Mouse (Mus musculus): Measurements from ENCODE around the gene Ilkap. TPM values are rescaled to one million over a fixed set of nuclear protein-coding genes. Genes with fewer than 3 reads are reported as not detected.

Gene Ilkap
- total and polyA plus RNA-seq, 2 experiments: 32.0 to 50.3 TPM

- Histone ChIP-seq H3K4me3 (ENCODE audit: insufficient read depth, low read depth, low read length) (no peak overlapping the region), H3K9ac (ENCODE audit: low read depth, low read length) (no peak overlapping the region), H3K4me1 (ENCODE audit: control insufficient read depth, insufficient read depth, low read length) (no peaks in the 10 kb centered on the region), H3K79me2 (ENCODE audit: control insufficient read depth, insufficient read depth, low read length) (no peaks in the 10 kb centered on the region), H3K36me3 (ENCODE audit: control insufficient read depth, insufficient read depth, low read length) (no peaks in the 10 kb centered on the region), H3K27ac (replicated peaks; ENCODE audit: insufficient read depth, low read depth, low read length) (no peak overlapping the region), H3K27me3 (ENCODE audit: control insufficient read depth, insufficient read depth, low read length) (no peaks in the 10 kb centered on the region)
- WGBS: 65% methylated on average over 23 of the region's 23 CpGs
- TF ChIP-seq CTCF (IDR thresholded peaks at IDR 0.05; ENCODE audit: low read depth, low read length) (no peak), POLR2A (IDR thresholded peaks at IDR 0.05; ENCODE audit: extremely low read depth, insufficient read depth, low read length) (no peak)
- DNase-seq (ENCODE audit: extremely low read depth, low read depth, low spot score): no peak
These were observed 7.0 kb upstream of the Ilkap start for GRCm38 (mm10) chr1:91405406-91406169.

- Histone ChIP-seq H3K27me3 (ENCODE audit: control insufficient read depth, insufficient read depth, low read length) (no peaks in the 10 kb centered on the region), H3K9ac (ENCODE audit: low read depth, low read length) (no peak overlapping the region), H3K27ac (replicated peaks; ENCODE audit: insufficient read depth, low read depth, low read length) (no peak overlapping the region), H3K4me3 (ENCODE audit: insufficient read depth, low read depth, low read length) (no peak overlapping the region), H3K36me3 (ENCODE audit: control insufficient read depth, insufficient read depth, low read length) (no peaks in the 10 kb centered on the region), H3K79me2 (ENCODE audit: control insufficient read depth, insufficient read depth, low read length) (no peaks in the 10 kb centered on the region), H3K4me1 (ENCODE audit: control insufficient read depth, insufficient read depth, low read length) (no peaks in the 10 kb centered on the region)
- 17% methylated on average over 1 of the region's 1 CpGs for WGBS
- TF ChIP-seq CTCF (IDR thresholded peaks at IDR 0.05; ENCODE audit: low read depth, low read length) (no peak), POLR2A (IDR thresholded peaks at IDR 0.05; ENCODE audit: extremely low read depth, insufficient read depth, low read length) (no peak)
- DNase-seq (ENCODE audit: extremely low read depth, low read depth, low spot score): no peak
These were observed 6.4 kb upstream of the Ilkap start for GRCm38 (mm10) chr1:91404976-91405375.

- Histone ChIP-seq H3K79me2 (ENCODE audit: control insufficient read depth, insufficient read depth, low read length) (peaks cover 27% of the 10 kb centered on the region; the same call in 1 of the 2 replicates), H3K36me3 (ENCODE audit: control insufficient read depth, insufficient read depth, low read length) (peaks cover 9% of the 10 kb centered on the region), H3K4me1 (ENCODE audit: control insufficient read depth, insufficient read depth, low read length) (peaks cover 10% of the 10 kb centered on the region), H3K27ac (replicated peaks; ENCODE audit: insufficient read depth, low read depth, low read length) (peak overlapping the region; percentile 68), H3K4me3 (ENCODE audit: insufficient read depth, low read depth, low read length) (peak overlapping the region; percentile 92), H3K9ac (ENCODE audit: low read depth, low read length) (peak overlapping the region; percentile 92), H3K27me3 (ENCODE audit: control insufficient read depth, insufficient read depth, low read length) (no peaks in the 10 kb centered on the region)
- peak; percentile 30 for DNase-seq (ENCODE audit: extremely low read depth, low read depth, low spot score)
- no peak for TF ChIP-seq CTCF (IDR thresholded peaks at IDR 0.05; ENCODE audit: low read depth, low read length)
- TF ChIP-seq POLR2A (IDR thresholded peaks at IDR 0.05; ENCODE audit: extremely low read depth, insufficient read depth, low read length): no peak
- WGBS: under 1% methylated on average over 12 of the region's 12 CpGs
These were observed 722 bp downstream of the Ilkap start for GRCm38 (mm10) chr1:91397927-91398259.

DNA sequence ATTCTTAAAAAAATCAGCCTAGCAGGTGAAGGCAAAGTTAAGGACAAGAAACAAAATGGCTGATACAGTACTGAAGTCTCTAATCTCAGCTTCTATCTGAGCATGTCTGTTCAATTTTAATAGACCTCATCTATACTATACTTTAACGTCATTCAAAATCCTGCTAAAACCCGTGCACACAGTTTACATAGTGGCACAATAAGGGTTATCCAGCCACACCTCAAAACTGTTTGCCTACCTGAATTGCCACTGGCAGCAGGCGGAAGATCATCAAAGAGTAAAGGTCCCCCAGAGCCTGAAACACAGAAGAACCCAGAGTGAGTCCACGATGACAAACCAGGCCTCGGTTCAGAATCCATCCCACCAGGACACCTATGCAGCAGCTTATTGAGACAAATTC is 8.2 kb downstream of the Ilkap start:
- WGBS: 84% methylated on average over 5 of the region's 5 CpGs
- Histone ChIP-seq H3K27ac (replicated peaks; ENCODE audit: insufficient read depth, low read depth, low read length) (no peak overlapping the region), H3K36me3 (ENCODE audit: control insufficient read depth, insufficient read depth, low read length) (peaks cover 60% of the 10 kb centered on the region), H3K4me1 (ENCODE audit: control insufficient read depth, insufficient read depth, low read length) (no peaks in the 10 kb centered on the region), H3K9ac (ENCODE audit: low read depth, low read length) (no peak overlapping the region), H3K79me2 (ENCODE audit: control insufficient read depth, insufficient read depth, low read length) (peaks cover 11% of the 10 kb centered on the region; the same call in 1 of the 2 replicates), H3K4me3 (ENCODE audit: insufficient read depth, low read depth, low read length) (no peak overlapping the region), H3K27me3 (ENCODE audit: control insufficient read depth, insufficient read depth, low read length) (no peaks in the 10 kb centered on the region)
- TF ChIP-seq CTCF (IDR thresholded peaks at IDR 0.05; ENCODE audit: low read depth, low read length) (no peak), POLR2A (IDR thresholded peaks at IDR 0.05; ENCODE audit: extremely low read depth, insufficient read depth, low read length) (no peak)
- DNase-seq (ENCODE audit: extremely low read depth, low read depth, low spot score): no peak

DNA sequence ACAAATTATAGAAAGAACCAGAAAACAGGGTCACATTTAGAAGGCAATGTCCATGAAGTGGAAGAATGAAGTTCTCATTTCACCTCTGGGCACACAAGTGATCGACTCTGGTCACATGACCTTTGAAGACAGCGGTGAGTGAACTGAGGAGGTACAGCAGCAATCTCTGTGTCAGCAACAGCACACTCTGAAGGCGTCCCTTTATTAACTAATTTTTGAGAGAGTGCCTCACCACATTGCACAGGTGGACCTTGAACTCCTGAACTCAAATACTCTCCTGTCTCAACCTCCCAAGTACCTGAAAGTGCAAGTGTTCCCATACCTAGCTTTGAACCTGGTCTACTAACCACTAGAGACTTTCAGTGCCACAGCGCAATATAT is 17.5 kb downstream of the Ilkap start:
- H3K27me3 ChIP-seq (ENCODE audit: control insufficient read depth, insufficient read depth, low read length): no peaks in the 10 kb centered on the region
- 47% methylated on average over 4 of the region's 4 CpGs for WGBS

GRCm38 (mm10) chr1:91380453-91381090 is 18.0 kb downstream of the Ilkap start:
- Histone ChIP-seq H3K4me3 (ENCODE audit: insufficient read depth, low read depth, low read length) (no peak overlapping the region), H3K4me1 (ENCODE audit: control insufficient read depth, insufficient read depth, low read length) (peaks cover 8% of the 10 kb centered on the region), H3K36me3 (ENCODE audit: control insufficient read depth, insufficient read depth, low read length) (peaks cover 76% of the 10 kb centered on the region), H3K9ac (ENCODE audit: low read depth, low read length) (no peak overlapping the region), H3K27ac (replicated peaks; ENCODE audit: insufficient read depth, low read depth, low read length) (no peak overlapping the region), H3K79me2 (ENCODE audit: control insufficient read depth, insufficient read depth, low read length) (no peaks in the 10 kb centered on the region), H3K27me3 (ENCODE audit: control insufficient read depth, insufficient read depth, low read length) (no peaks in the 10 kb centered on the region)
- DNase-seq (ENCODE audit: extremely low read depth, low read depth, low spot score): peak; percentile 64
- peak; percentile 69 for TF ChIP-seq CTCF (IDR thresholded peaks at IDR 0.05; ENCODE audit: low read depth, low read length)
- no peak for TF ChIP-seq POLR2A (IDR thresholded peaks at IDR 0.05; ENCODE audit: extremely low read depth, insufficient read depth, low read length)
- 51% methylated on average over 7 of the region's 7 CpGs for WGBS

More for the DNA sequence above, 17.5 kb downstream of the Ilkap start:
- H3K79me2 ChIP-seq (ENCODE audit: control insufficient read depth, insufficient read depth, low read length): no peaks in the 10 kb centered on the region
- peak; percentile 52 for DNase-seq (ENCODE audit: extremely low read depth, low read depth, low spot score)
- H3K9ac ChIP-seq (ENCODE audit: low read depth, low read length): no peak overlapping the region
- H3K27ac ChIP-seq (replicated peaks; ENCODE audit: insufficient read depth, low read depth, low read length): no peak overlapping the region
- H3K4me3 ChIP-seq (ENCODE audit: insufficient read depth, low read depth, low read length): no peak overlapping the region
- H3K4me1 ChIP-seq (ENCODE audit: control insufficient read depth, insufficient read depth, low read length): peaks cover 8% of the 10 kb centered on the region
- H3K36me3 ChIP-seq (ENCODE audit: control insufficient read depth, insufficient read depth, low read length): peaks cover 75% of the 10 kb centered on the region
- TF ChIP-seq POLR2A (IDR thresholded peaks at IDR 0.05; ENCODE audit: extremely low read depth, insufficient read depth, low read length) (no peak), CTCF (IDR thresholded peaks at IDR 0.05; ENCODE audit: low read depth, low read length) (no peak)
